Mouse (Mus musculus): Measurements from ENCODE around the gene Abtb2. TPM values are rescaled to one million over a fixed set of nuclear protein-coding genes. Genes with fewer than 3 reads are reported as not detected.

The Abtb2 gene
- polyA plus RNA-seq, 1 experiment = 4.4 TPM

DNA sequence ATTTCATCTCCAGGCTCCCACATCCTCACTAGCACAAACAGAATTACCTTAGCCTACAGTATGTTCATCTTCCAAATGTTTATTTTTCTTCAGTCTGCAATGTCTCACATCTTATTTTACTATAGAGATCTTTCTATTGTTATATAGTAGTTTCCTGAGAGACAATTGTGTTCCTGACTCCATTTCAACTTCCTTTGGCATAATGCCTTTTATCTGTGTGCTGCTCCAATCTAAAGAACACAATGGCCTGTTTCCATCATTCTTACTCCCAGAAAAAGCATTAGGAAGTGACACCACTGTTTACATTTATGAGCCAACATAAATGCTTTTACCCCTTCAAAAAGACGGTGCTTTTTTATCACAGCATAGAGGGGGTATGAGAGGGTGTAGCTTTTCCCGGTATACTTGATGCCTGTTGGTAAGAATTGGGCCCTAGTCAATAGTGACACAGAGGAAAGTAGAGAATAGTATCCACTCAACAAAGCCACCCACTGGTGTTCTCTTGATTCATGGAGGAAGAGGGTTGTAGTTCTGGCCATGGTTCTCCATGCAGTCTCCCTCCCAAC lies 84.3 kb downstream of the Abtb2 start:
- H3K4me3 ChIP-seq (ENCODE audit: insufficient read depth, low read length) = no peak overlapping the region
- H3K4me1 ChIP-seq (ENCODE audit: control insufficient read depth, insufficient read depth, low read length) = 0 out of 2 replicates have a peak, but pooled peaks cover 5% of the 10 kb centered on the region
- no peak overlapping the region for H3K27ac ChIP-seq (ENCODE audit: insufficient read depth, low read length)
- TF ChIP-seq CTCF (IDR thresholded peaks at IDR 0.05; ENCODE audit: borderline replicate concordance, insufficient read depth, low read length) (no peak), POLR2A (IDR thresholded peaks at IDR 0.05; ENCODE audit: low read depth, low read length) (no peak)

DNA sequence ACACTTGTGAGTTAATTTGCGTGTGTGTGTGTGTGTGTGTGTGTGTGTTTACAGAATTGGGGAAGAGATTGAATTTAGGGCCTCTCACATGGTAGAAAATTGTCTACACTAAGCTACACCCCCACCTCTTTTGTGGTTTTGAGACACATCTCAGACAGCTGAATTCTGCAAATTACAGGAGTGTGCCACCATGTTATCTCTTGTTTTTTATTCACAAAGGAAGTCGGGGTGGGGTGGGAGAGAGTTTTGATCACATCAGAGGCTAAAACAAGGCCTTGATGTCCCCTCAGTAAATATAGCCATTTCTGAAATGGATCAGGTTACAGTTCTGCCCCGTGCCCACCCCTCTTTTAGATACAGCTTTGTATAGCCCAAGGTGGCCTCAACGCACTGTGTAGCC lies 86.0 kb downstream of the Abtb2 start:
- Histone ChIP-seq H3K4me1 (ENCODE audit: control insufficient read depth, insufficient read depth, low read length) (peaks cover 10% of the 10 kb centered on the region), H3K4me3 (ENCODE audit: insufficient read depth, low read length) (no peak overlapping the region), H3K27ac (ENCODE audit: insufficient read depth, low read length) (no peak overlapping the region)
- TF ChIP-seq CTCF (IDR thresholded peaks at IDR 0.05; ENCODE audit: borderline replicate concordance, insufficient read depth, low read length) (no peak), POLR2A (IDR thresholded peaks at IDR 0.05; ENCODE audit: low read depth, low read length) (no peak)

DNA sequence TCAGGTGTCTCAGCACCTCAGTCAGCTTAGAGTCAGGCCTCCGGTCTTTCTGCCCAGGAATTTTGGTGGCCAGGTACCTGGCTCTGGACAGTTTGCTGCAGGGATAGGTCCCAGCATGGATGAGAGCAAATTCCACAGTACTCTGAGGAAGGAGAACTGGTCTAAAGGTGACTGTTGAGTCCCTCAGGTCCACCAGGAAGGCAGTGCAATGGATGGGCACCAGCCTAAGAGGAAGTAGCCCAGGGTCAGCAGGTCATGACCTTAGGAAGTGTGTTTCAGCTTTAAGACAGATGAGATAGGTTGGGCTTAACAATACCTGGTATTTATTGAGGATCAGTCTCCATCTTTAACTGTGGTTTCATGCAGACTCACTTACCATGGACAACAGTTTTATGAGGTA lies 88.9 kb downstream of the Abtb2 start:
- Histone ChIP-seq H3K4me3 (ENCODE audit: insufficient read depth, low read length) (no peak overlapping the region), H3K4me1 (ENCODE audit: control insufficient read depth, insufficient read depth, low read length) (peaks cover 5% of the 10 kb centered on the region), H3K27ac (ENCODE audit: insufficient read depth, low read length) (no peak overlapping the region)
- TF ChIP-seq POLR2A (IDR thresholded peaks at IDR 0.05; ENCODE audit: low read depth, low read length) = no peak
- TF ChIP-seq CTCF (IDR thresholded peaks at IDR 0.05; ENCODE audit: borderline replicate concordance, insufficient read depth, low read length) = no peak

DNA sequence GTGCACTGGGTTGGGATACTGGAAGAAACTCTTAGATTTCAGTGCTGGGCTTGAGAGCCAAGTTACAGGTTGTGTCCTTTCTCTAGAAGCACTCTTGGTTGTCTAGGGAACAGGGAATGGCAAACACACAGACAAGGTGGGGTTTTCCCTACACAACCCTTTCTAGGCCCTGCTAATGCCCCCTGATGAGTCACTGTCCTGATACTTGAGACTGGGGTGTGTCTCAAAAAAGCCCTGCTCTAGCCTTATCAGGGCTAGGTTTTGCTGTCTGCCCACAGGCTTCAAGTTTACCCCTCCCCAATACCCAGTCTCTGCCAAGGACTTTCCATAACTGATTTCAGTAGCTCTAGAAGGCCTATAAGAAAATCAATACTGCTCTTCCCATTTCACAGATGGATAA lies 89.9 kb downstream of the Abtb2 start:
- H3K4me1 ChIP-seq (ENCODE audit: control insufficient read depth, insufficient read depth, low read length) = peaks cover 5% of the 10 kb centered on the region
- H3K4me3 ChIP-seq (ENCODE audit: insufficient read depth, low read length) = no peak overlapping the region
- no peak overlapping the region for H3K27ac ChIP-seq (ENCODE audit: insufficient read depth, low read length)
- no peak for TF ChIP-seq POLR2A (IDR thresholded peaks at IDR 0.05; ENCODE audit: low read depth, low read length)
- TF ChIP-seq CTCF (IDR thresholded peaks at IDR 0.05; ENCODE audit: borderline replicate concordance, insufficient read depth, low read length) = no peak

DNA sequence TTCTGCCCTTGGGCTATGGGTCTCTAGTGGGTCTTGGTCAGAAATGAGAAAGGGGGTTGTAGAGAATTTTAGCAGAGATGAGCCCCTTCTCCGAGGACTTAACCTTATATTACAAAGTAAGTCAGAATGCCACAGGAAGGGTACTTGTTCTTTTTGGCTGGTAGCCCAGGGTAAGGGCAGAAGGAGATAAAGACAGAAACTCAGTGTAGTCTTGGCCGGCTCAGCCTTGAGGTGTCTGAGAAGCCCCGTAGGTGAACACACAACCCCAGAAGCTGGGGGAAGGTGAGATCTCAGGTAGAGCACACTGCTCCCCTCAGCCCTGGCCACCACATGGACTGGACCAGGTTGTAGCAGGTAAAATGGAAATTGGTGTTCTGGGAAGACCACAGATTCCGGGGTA lies 93.1 kb downstream of the Abtb2 start:
- peaks cover 10% of the 10 kb centered on the region for H3K4me1 ChIP-seq (ENCODE audit: control insufficient read depth, insufficient read depth, low read length)
- H3K27ac ChIP-seq (ENCODE audit: insufficient read depth, low read length) = no peak overlapping the region
- no peak overlapping the region for H3K4me3 ChIP-seq (ENCODE audit: insufficient read depth, low read length)
- TF ChIP-seq CTCF (IDR thresholded peaks at IDR 0.05; ENCODE audit: borderline replicate concordance, insufficient read depth, low read length) (no peak), POLR2A (IDR thresholded peaks at IDR 0.05; ENCODE audit: low read depth, low read length) (no peak)

DNA sequence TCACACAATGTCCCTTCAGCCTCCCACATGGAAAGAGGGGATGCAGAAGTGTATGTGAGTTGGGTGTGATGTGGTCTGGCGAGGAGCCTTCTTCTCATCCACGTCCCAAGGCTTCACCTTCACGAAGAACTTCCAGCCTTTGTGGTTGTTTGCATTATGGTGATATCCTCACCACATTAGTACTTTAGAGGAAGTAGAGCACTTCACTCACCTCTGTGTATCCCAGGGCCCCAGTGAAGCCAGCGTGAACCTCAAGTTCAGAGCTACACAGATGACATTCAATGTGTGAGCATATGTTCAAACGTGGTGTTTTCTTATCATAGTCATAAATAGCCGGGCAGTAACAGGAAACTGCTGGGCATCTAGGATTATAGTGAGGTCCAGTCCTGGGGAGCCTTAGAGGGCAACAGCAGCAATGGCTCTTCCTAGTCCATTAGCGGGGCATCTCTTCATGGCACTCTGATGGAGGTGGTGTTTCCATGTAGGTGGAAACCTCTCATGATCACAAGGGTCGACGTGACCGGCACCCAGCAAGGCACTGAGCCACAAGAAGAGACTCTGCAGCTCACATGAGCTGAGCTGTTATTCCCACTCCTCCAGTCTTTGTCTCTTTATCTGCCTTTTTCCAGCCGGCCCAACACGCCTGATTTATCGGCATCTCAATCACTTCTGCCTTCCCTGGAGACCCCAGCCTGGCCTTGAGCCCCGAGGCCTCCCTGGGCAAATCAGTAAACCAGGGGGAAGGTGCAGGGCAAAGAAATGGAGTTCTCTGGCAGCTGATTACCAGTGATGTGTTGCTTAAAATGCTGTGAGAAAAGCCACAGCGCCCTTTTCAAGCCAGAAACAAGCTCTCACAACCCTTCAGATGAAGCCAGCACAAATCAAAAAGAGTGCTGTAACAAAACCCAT lies 93.8 kb downstream of the Abtb2 start:
- no peak overlapping the region for H3K4me3 ChIP-seq (ENCODE audit: insufficient read depth, low read length)
- TF ChIP-seq POLR2A (IDR thresholded peaks at IDR 0.05; ENCODE audit: low read depth, low read length) (no peak), CTCF (IDR thresholded peaks at IDR 0.05; ENCODE audit: borderline replicate concordance, insufficient read depth, low read length) (no peak)
- no peak overlapping the region for H3K27ac ChIP-seq (ENCODE audit: insufficient read depth, low read length)
- H3K4me1 ChIP-seq (ENCODE audit: control insufficient read depth, insufficient read depth, low read length) = peaks cover 10% of the 10 kb centered on the region

DNA sequence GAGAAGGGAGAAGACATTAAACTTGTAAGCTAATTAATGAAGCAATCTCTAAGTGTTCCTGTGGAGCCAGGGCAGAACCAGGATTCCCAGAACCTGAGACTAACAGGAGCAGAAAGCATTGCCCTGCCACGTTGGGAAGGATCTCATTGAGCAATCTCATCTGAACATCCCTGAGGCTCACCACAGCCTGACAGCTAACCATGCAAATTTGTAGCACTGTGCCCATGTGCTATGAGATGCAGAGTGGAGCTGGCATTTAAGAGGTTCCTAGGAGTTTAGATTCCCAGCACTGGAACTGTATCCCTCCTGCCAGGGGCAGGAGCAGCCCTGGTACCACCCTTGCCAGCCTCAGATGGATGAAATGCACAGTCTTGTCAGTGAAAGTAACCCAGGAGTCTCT lies 95.6 kb downstream of the Abtb2 start:
- TF ChIP-seq POLR2A (IDR thresholded peaks at IDR 0.05; ENCODE audit: low read depth, low read length) (no peak), CTCF (IDR thresholded peaks at IDR 0.05; ENCODE audit: borderline replicate concordance, insufficient read depth, low read length) (no peak)
- Histone ChIP-seq H3K4me1 (ENCODE audit: control insufficient read depth, insufficient read depth, low read length) (peaks cover 4% of the 10 kb centered on the region; the same call in 1 of the 2 replicates), H3K4me3 (ENCODE audit: insufficient read depth, low read length) (no peak overlapping the region), H3K27ac (ENCODE audit: insufficient read depth, low read length) (no peak overlapping the region)

DNA sequence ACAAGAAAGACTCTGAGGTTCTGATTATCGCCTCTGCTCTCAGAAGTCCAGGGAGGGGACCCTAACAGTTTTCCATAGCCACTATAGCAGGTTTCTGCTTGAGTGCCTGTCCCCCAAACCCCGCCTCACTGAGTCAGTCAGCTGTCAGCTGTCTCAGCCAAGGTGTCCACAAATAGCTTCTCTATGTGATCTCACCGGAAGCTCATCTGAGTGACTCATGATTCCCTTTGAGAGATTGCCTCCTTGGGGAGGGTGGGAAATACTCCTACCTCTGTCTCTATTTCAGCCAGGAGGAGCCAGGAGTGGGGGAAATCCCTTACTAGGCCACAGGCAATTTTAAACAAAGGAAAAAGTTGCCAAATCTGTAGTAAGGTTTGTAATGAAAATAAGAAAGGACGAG lies 96.0 kb downstream of the Abtb2 start:
- no peak for TF ChIP-seq CTCF (IDR thresholded peaks at IDR 0.05; ENCODE audit: borderline replicate concordance, insufficient read depth, low read length)
- TF ChIP-seq POLR2A (IDR thresholded peaks at IDR 0.05; ENCODE audit: low read depth, low read length) = no peak
- Histone ChIP-seq H3K4me3 (ENCODE audit: insufficient read depth, low read length) (no peak overlapping the region), H3K27ac (ENCODE audit: insufficient read depth, low read length) (no peak overlapping the region), H3K4me1 (ENCODE audit: control insufficient read depth, insufficient read depth, low read length) (peaks cover 4% of the 10 kb centered on the region; the same call in 1 of the 2 replicates)

DNA sequence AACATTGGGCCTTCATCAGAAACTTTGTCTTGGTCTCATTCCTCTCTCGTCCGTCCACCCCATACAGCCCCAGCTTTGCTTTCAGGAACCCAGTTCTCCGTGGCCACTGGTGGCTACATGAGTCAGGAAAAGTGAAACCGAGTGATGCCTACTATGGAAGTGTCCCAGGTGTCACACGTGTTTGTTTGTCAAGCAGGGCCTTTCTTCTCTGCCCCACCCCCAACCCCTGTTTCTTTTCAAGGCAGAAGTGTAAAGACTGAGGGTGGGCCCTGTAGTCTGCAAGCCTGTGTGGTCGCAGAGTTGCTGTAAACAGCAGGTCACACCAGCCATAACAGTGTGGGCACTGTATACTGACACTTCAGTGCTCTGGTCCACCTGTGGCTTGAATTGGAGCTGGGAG lies 98.2 kb downstream of the Abtb2 start:
- H3K4me1 ChIP-seq (ENCODE audit: control insufficient read depth, insufficient read depth, low read length) = peaks cover 12% of the 10 kb centered on the region
- H3K27ac ChIP-seq (ENCODE audit: insufficient read depth, low read length) = no peak overlapping the region
- TF ChIP-seq CTCF (IDR thresholded peaks at IDR 0.05; ENCODE audit: borderline replicate concordance, insufficient read depth, low read length) (no peak), POLR2A (IDR thresholded peaks at IDR 0.05; ENCODE audit: low read depth, low read length) (no peak)
- no peak overlapping the region for H3K4me3 ChIP-seq (ENCODE audit: insufficient read depth, low read length)
